Mouse (Mus musculus) kidney, postnatal 14 days (tissue): ENCODE results near the gene Slc45a2.

Experiments used
- DNase-seq: peaks from one replicate; pipeline ENCODE4 v3.0.0; 2022; ENCODE audit warnings: mixed read lengths

Gene Slc45a2

GRCm38 (mm10) chr15:11008756-11009155 is 8.2 kb downstream of the Slc45a2 start:
- DNase-seq: peak; percentile 53

GRCm38 (mm10) chr15:11010976-11011548 is 10.5 kb downstream of the Slc45a2 start:
- DNase-seq: no peak

- no peak for DNase-seq
Measured at GRCm38 (mm10) chr15:11014931-11015330, 14.4 kb downstream of the Slc45a2 start.

- peak; percentile 41 for DNase-seq
Measured at GRCm38 (mm10) chr15:11026801-11027561, 26.5 kb downstream of the Slc45a2 start.

GRCm38 (mm10) chr15:11030188-11030587 is 29.7 kb downstream of the Slc45a2 start:
- no peak for DNase-seq

GRCm38 (mm10) chr15:11035947-11036474 is 35.5 kb downstream of the Slc45a2 start:
- DNase-seq: no peak

- peak; percentile 18 for DNase-seq
Measured at GRCm38 (mm10) chr15:11036535-11037375, 36.2 kb downstream of the Slc45a2 start.

GRCm38 (mm10) chr15:11037376-11037695 is 36.8 kb downstream of the Slc45a2 start:
- DNase-seq: no peak

GRCm38 (mm10) chr15:11037711-11038110 is 37.2 kb downstream of the Slc45a2 start, which contains the start of gene Rxfp3:
Gene Rxfp3 (minus strand): TSS chr15:11037991.
- DNase-seq: no peak

- peak; percentile 57 for DNase-seq
Measured at GRCm38 (mm10) chr15:11038476-11038875, 38.0 kb downstream of the Slc45a2 start.

- DNase-seq: no peak
Measured at GRCm38 (mm10) chr15:11040067-11040466, 39.5 kb downstream of the Slc45a2 start.

GRCm38 (mm10) chr15:11041229-11041628 is 40.7 kb downstream of the Slc45a2 start:
- no peak for DNase-seq

GRCm38 (mm10) chr15:11042828-11043227 is 42.3 kb downstream of the Slc45a2 start:
- no peak for DNase-seq

GRCm38 (mm10) chr15:11053678-11054439 is 53.3 kb downstream of the Slc45a2 start:
- no peak for DNase-seq

GRCm38 (mm10) chr15:11054440-11055080 is 54.0 kb downstream of the Slc45a2 start:
- DNase-seq: no peak

GRCm38 (mm10) chr15:11062903-11063302 is 62.4 kb downstream of the Slc45a2 start:
- DNase-seq: peak; percentile 27

GRCm38 (mm10) chr15:11064160-11064557 is 63.6 kb downstream of the Slc45a2 start:
- peak; percentile 47 for DNase-seq

GRCm38 (mm10) chr15:11064558-11065411 is 64.3 kb downstream of the Slc45a2 start, which contains the start of gene Adamts12:
Gene Adamts12 (plus strand): TSS chr15:11064790.
- peak; percentile 87 for DNase-seq

- no peak for DNase-seq
Measured at GRCm38 (mm10) chr15:11065528-11066171, 65.1 kb downstream of the Slc45a2 start.

- no peak for DNase-seq
Measured at GRCm38 (mm10) chr15:11066299-11066698, 65.8 kb downstream of the Slc45a2 start.
